Mouse (Mus musculus): ENCODE measurements around the gene Cblc. TPM values are rescaled to one million over a fixed set of nuclear protein-coding genes. Genes with fewer than 3 reads are reported as not detected.
"Not testable (repeated sequence)": the region's sequence is repeated elsewhere in the genome, so short reads cannot be mapped to it uniquely, and the experiment has no call there.

Gene Cblc
- total RNA-seq, 2 experiments from 2014 or later: not detected

GRCm38 (mm10) chr7:19821633-19822032 lies 25.0 kb upstream of the Cblc start:
- intact Hi-C loops (cut with DNase I): no loop called here

DNA sequence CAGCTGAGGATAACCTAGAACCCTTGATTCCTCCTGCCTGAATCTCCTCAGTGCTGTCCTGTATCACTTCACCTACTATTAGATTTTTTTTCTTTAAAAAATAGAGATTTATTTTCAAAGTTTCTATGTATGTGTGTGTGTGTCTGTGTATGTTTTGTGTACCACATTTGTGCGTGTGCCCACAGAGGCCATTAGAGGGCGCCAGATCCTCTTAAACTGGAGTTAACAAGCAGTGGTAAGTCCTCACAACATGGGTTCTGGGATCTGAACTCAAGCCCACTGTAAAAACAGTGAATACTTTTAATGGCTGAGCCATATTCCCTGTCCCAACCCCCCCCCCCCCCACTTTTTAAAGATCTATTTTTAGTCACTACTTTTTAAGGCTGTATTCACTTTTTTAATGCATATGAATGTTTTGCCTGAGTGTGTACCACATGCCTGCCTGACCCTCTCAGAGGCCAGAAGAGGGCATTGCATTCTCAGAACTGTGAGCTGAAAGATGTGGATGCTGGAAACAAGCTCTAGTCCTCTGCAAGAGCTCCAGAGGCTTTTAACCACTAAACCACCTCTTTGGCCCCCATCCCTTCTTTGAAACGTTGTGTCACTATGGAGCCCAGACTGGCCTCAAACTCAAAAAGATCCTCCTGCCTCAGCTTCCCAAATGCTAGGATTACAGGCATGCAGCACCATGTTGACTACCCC lies 23.9 kb upstream of the Cblc start:
- DNase-seq (ENCODE audit: low spot score in 2 of 2): no peak
- intact Hi-C loops (cut with DNase I): no loop called here

More at GRCm38 (mm10) chr7:19821633-19822032, 25.0 kb upstream of the Cblc start:
- DNase-seq (ENCODE audit: low spot score in 2 of 2): no peak

- intact Hi-C loops (cut with DNase I): no loop called here
Observed at GRCm38 (mm10) chr7:19818875-19819274, 22.3 kb upstream of the Cblc start.

DNA sequence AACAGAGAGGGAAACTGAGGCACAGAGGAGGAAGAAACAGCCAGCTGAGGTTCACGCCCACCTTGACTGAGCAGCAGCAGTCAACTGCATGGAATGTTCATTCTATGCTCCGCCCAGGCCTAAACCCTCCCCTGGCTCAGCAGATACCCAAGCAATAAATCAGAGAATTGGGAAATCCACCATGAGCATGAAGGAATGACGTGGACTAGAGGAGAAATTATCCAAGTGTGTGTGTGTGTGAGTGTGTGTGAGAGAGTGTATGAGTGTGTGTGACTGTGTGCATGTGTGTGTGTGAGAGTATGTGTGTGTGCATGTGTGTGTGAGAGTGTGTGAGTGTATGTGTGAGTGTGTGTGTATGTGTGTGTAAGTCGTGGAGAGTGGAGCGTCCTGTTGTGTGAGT lies 21.8 kb upstream of the Cblc start:
- no peak for DNase-seq (ENCODE audit: low spot score in 2 of 2)
- intact Hi-C loops (cut with DNase I): no loop called here

More at GRCm38 (mm10) chr7:19818875-19819274, 22.3 kb upstream of the Cblc start:
- no peak for DNase-seq (ENCODE audit: low spot score in 2 of 2)

- DNase-seq (ENCODE audit: low spot score in 2 of 2): peak; percentile 31
- intact Hi-C loops (cut with DNase I): no loop called here
Observed at GRCm38 (mm10) chr7:19817382-19818105, 20.9 kb upstream of the Cblc start.

GRCm38 (mm10) chr7:19816224-19816771 lies 19.7 kb upstream of the Cblc start:
- DNase-seq (ENCODE audit: low spot score in 2 of 2): peak; percentile 50 to 62
- intact Hi-C loops (cut with DNase I): no loop called here

GRCm38 (mm10) chr7:19815296-19816223 lies 19.0 kb upstream of the Cblc start:
- no peak for DNase-seq (ENCODE audit: low spot score in 2 of 2)
- intact Hi-C loops (cut with DNase I): no loop called here

DNA sequence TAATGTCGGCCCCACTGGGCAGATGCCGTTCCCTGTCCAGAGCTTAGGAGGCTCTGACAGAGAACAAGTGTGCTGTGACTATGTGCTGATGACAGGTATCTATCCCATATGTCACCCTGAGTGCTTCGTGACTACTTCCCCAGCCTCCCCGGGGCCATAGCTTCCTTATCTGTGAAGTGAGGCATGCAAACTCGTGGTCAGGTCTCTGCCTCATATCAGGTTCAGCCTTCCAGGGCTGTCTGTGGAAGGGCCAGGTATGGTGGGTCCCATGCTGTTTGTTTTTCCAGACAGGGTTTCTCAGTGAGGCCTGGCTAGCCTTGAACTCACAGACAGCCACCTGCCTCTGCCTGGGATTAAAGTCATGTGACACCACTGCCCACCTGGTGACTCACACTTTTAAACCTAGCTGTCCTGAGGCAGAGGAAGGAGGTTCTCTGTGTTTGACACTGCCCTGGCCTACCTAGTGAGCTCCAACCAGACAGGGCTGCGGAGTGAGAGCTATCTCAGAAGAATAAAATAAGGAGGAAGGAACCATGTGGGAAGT lies 17.0 kb upstream of the Cblc start:
- intact Hi-C loops (cut with DNase I): no loop called here
- DNase-seq (ENCODE audit: low spot score in 2 of 2): no peak

GRCm38 (mm10) chr7:19813161-19813560 lies 16.6 kb upstream of the Cblc start:
- intact Hi-C loops (cut with DNase I): no loop called here
- no peak for DNase-seq (ENCODE audit: low spot score in 2 of 2)

- intact Hi-C loops (cut with DNase I): no loop called here
- DNase-seq (ENCODE audit: low spot score in 2 of 2): no peak
Observed at GRCm38 (mm10) chr7:19811114-19811513, 14.5 kb upstream of the Cblc start.

DNA sequence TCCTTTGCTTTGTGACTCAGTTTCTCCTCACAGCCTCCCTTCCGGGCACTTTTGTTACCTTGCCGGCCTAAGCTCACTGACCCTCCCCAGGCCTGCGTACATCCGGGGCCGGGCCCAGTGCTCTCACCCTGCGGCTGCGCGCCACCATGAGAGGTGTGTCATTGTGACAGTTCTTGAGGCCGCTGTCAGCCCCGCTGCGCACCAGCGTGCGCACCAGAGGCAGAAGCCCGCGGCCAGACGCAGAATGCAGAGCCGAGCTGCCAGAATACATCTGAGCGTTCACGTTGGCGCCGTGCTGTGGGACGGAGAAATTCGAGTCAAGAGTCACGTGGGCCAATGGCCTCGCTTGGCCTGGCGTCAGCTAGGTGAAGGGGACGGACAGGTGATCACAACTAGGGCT lies 12.8 kb upstream of the Cblc start:
- DNase-seq (ENCODE audit: low spot score in 2 of 2): peak in 1 of 2 experiments; percentile 21
- intact Hi-C loops (cut with DNase I): no loop called here

GRCm38 (mm10) chr7:19806356-19806969 lies 9.9 kb upstream of the Cblc start:
- intact Hi-C loops (cut with DNase I): no loop called here
- DNase-seq (ENCODE audit: low spot score in 2 of 2): no peak

DNA sequence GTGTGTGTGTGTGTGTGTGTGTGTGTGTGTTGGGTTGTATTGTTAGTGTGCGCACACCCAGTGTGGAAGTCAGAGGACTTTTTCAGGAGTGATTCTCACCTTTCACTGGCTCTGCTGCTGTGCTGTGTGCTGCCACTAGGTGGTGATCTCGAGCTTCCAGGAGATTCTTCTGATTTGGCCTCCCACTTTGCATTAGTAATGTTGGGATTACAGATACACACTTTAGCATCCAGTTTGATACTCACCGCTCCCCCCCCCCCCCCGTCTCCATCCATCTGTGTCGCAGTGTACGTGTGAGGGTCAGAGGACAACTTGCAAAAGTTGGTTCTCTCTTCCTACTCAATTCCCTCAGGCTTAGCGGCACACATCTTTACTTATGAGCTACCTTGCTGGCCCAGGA lies 6.4 kb upstream of the Cblc start:
- intact Hi-C loops (cut with DNase I): loop anchor here (1.0 to 5.0 kb wide), 2 partner anchors 40 to 69 kb away; no protein-coding TSS in a partner anchor
- DNase-seq (ENCODE audit: low spot score in 2 of 2): peak; percentile 54 to 79

DNA sequence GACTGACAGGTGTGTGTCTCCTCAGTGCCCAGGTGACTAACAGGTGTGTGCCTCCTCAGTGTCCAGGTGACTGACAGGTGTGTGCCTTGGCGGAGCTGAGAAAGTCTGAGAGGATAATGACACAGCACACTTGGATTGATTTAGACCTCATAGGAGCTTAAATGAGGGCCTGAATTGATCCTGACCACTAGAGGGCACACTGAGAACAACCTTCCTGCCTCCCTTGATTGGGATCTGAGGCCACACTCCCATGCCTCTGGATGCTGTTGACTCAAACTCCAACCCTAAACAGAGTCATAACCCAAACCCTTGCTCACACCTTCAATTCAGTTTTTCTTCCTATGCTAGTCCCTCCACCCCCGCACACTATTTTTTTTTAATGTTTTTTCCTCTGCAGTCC lies 4.2 kb upstream of the Cblc start:
- DNase-seq (ENCODE audit: low spot score in 2 of 2): peak; percentile 39 to 54
- intact Hi-C loops (cut with DNase I): loop anchor here (5.0 kb wide), 1 partner anchor 72 kb away; no protein-coding TSS in a partner anchor

GRCm38 (mm10) chr7:19796254-19796653 lies 355 bp downstream of the Cblc start:
- no peak for DNase-seq (ENCODE audit: low spot score in 2 of 2)

DNA sequence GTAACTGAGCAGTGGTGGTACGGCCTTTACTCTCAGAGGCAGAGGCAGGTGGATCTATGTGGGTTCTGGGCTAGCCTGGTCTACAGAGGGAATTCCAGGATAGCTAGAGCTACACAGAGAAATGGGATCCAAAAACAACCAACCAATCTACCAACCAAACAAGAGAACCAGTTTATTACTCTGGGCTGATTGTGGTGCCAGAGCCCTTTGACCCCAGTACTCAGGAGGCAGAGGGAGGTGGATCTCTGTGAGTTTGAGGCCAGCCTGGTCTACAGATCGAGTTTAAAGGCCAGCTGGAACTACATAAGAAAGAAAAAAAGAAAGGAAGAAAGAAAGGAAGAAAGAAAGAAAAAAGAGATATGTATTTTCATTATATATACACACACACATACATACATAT lies 1.4 kb downstream of the Cblc start:
- intact Hi-C loops (cut with DNase I): no loop called here
- DNase-seq (ENCODE audit: low spot score in 2 of 2): no peak

More at GRCm38 (mm10) chr7:19796254-19796653, 355 bp downstream of the Cblc start:
- intact Hi-C loops (cut with DNase I): no loop called here

DNA sequence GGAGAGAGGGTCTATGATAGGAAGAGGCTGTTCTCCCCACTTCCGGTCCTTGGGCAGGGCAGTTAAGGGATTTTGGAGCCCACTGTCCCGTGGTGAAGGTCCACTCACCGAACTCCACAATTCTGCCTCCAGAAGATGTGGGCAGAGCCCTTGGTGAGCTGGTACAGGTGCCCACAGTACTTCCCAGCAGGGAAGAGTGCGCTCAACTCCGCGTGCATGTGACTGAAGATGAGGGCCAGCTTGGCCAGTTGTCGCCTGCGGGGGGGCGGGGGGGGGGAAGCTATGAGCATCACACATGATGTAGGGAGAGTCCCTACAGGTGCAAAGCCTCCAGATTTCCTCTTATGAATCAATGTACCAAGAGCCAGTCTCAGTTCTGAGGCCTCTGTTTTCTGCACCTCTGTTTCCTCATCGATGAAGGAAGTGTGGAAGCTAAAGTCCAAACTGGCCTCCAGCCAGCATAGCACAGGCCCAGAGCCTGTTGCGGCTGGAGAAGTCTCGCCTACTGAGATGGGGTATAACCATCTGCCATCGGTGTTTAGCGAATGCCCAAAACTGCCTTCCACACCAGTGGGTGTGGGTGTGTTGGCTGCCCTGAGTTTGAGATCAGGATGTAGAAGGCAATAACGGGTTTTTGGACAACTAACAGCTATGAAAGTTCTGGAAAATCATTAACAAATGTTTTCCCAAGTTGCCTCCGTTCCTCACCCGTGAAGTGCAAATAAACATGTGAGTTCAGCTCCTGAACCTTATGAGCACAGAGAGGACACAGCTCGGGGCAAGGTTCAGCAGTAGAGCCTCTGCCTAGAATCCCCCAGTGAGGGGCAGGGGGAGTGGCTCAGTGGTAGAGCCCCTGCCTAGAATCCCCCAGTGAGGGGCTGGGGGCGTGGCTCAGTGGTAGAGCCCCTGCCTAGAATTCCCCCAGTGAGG lies 3.6 kb downstream of the Cblc start:
- DNase-seq (ENCODE audit: low spot score in 2 of 2): no peak
- intact Hi-C loops (cut with DNase I): no loop called here

DNA sequence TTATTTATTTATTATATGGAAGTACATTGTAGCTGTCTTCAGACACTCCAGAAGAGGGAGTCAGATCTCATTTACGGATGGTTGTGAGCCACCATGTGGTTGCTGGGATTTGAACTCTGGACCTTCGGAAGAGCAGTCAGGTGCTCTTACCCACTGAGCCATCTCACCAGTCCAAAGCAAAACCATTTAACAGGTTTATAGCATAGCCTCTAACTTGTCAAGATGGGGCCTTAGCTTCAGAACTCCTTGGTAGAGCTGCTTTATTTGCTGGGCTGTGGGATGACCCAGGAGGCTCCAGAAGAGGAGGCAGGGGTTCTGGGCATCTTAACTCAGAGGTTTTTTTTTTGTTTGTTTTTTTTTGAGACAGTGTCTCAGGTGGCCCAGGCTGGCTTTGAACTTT lies 5.1 kb downstream of the Cblc start:
- not testable (repeated sequence) for DNase-seq (ENCODE audit: low spot score in 2 of 2)
- intact Hi-C loops (cut with DNase I): loop anchor here (2.0 kb wide), 1 partner anchor 41 kb away; the partner anchor contains the start of gene Nectin2

All from left cerebral cortex, postnatal 14 days (tissue).